Mouse (Mus musculus): ENCODE data around the gene Rab5c. TPM values are rescaled to one million over a fixed set of nuclear protein-coding genes. Genes with fewer than 3 reads are reported as not detected.

Rab5c gene
- polyA plus RNA-seq, 1 experiment from 2014 or later, result 34.3 TPM

GRCm38 (mm10) chr11:100711783-100712615 lies 26.0 kb downstream of the Rab5c start, which contains the start of gene Kat2a:
TSS of gene Kat2a (minus strand) at chr11:100712465.
- under 1% methylated on average over 44 of the region's 48 CpGs for WGBS
- ATAC-seq (ENCODE audit: low read depth), result peak; percentile 91
- Histone ChIP-seq H3K4me2 (ENCODE audit: low read depth, low read length) (peak within 1 kb of the TSS; percentile 82), H3K27ac (ENCODE audit: low read length) (peak within 1 kb of the TSS; percentile 85), H3K4me1 (replicated peaks; ENCODE audit: control insufficient read depth, insufficient read depth, low read length) (peaks cover 26% of the 10 kb centered on the region), H3K9ac (ENCODE audit: low read length) (peak within 1 kb of the TSS; percentile 97), H3K4me3 (ENCODE audit: low read length) (peak within 1 kb of the TSS; percentile 98), H3K27me3 (ENCODE audit: control insufficient read depth, insufficient read depth, low read depth, low read length) (no peaks in the 10 kb centered on the region), H3K36me3 (ENCODE audit: control insufficient read depth, insufficient read depth, low read length) (peaks cover 22% of the 10 kb centered on the region), H3K9me3 (ENCODE audit: control insufficient read depth, low read length) (no peaks in the 10 kb centered on the region)

GRCm38 (mm10) chr11:100710977-100711376 lies 27.0 kb downstream of the Rab5c start:
- H3K9me3 ChIP-seq (ENCODE audit: control insufficient read depth, low read length), result no peaks in the 10 kb centered on the region
- ATAC-seq (ENCODE audit: low read depth), result no peak
- peaks cover 26% of the 10 kb centered on the region for H3K4me1 ChIP-seq (replicated peaks; ENCODE audit: control insufficient read depth, insufficient read depth, low read length)
- H3K27ac ChIP-seq (ENCODE audit: low read length), result no peak overlapping the region
- H3K27me3 ChIP-seq (ENCODE audit: control insufficient read depth, insufficient read depth, low read depth, low read length), result no peaks in the 10 kb centered on the region
- WGBS, result 73% methylated on average over 4 of the region's 4 CpGs
- H3K9ac ChIP-seq (ENCODE audit: low read length), result no peak overlapping the region
- H3K4me3 ChIP-seq (ENCODE audit: low read length), result no peak overlapping the region
- peaks cover 26% of the 10 kb centered on the region for H3K36me3 ChIP-seq (ENCODE audit: control insufficient read depth, insufficient read depth, low read length)
- peak overlapping the region; percentile 82 for H3K4me2 ChIP-seq (ENCODE audit: low read depth, low read length)

- Histone ChIP-seq H3K4me3 (ENCODE audit: low read length) (no peak overlapping the region), H3K27me3 (ENCODE audit: control insufficient read depth, insufficient read depth, low read depth, low read length) (no peaks in the 10 kb centered on the region), H3K36me3 (ENCODE audit: control insufficient read depth, insufficient read depth, low read length) (peaks cover 25% of the 10 kb centered on the region), H3K9ac (ENCODE audit: low read length) (no peak overlapping the region), H3K4me2 (ENCODE audit: low read depth, low read length) (no peak overlapping the region), H3K27ac (ENCODE audit: low read length) (no peak overlapping the region), H3K9me3 (ENCODE audit: control insufficient read depth, low read length) (no peaks in the 10 kb centered on the region), H3K4me1 (replicated peaks; ENCODE audit: control insufficient read depth, insufficient read depth, low read length) (peaks cover 26% of the 10 kb centered on the region)
- ATAC-seq (ENCODE audit: low read depth), result no peak
- WGBS, result 91% methylated on average over 15 of the region's 15 CpGs
Measured at GRCm38 (mm10) chr11:100710528-100710927, 27.5 kb downstream of the Rab5c start.

GRCm38 (mm10) chr11:100709201-100709810 lies 28.7 kb downstream of the Rab5c start:
- H3K27ac ChIP-seq (ENCODE audit: low read length), result no peak overlapping the region
- H3K36me3 ChIP-seq (ENCODE audit: control insufficient read depth, insufficient read depth, low read length), result peaks cover 23% of the 10 kb centered on the region
- no peak for ATAC-seq (ENCODE audit: low read depth)
- H3K9ac ChIP-seq (ENCODE audit: low read length), result no peak overlapping the region
- H3K27me3 ChIP-seq (ENCODE audit: control insufficient read depth, insufficient read depth, low read depth, low read length), result no peaks in the 10 kb centered on the region
- no peak overlapping the region for H3K4me2 ChIP-seq (ENCODE audit: low read depth, low read length)
- WGBS, result 94% methylated on average over 9 of the region's 9 CpGs
- H3K4me1 ChIP-seq (replicated peaks; ENCODE audit: control insufficient read depth, insufficient read depth, low read length), result peaks cover 26% of the 10 kb centered on the region
- no peak overlapping the region for H3K4me3 ChIP-seq (ENCODE audit: low read length)
- H3K9me3 ChIP-seq (ENCODE audit: control insufficient read depth, low read length), result no peaks in the 10 kb centered on the region

- peaks cover 23% of the 10 kb centered on the region for H3K36me3 ChIP-seq (ENCODE audit: control insufficient read depth, insufficient read depth, low read length)
Measured at GRCm38 (mm10) chr11:100705095-100705747, 32.8 kb downstream of the Rab5c start.

GRCm38 (mm10) chr11:100703851-100704531 lies 34.0 kb downstream of the Rab5c start, which contains the start of gene Dhx58:
TSS of gene Dhx58 (minus strand) at chr11:100704271.
- no peak for ATAC-seq (ENCODE audit: low read depth)
- Histone ChIP-seq H3K27ac (ENCODE audit: low read length) (no peak within 1 kb of the TSS), H3K4me2 (ENCODE audit: low read depth, low read length) (no peak within 1 kb of the TSS), H3K4me3 (ENCODE audit: low read length) (no peak within 1 kb of the TSS), H3K9ac (ENCODE audit: low read length) (peak within 1 kb of the TSS; percentile 23; the same call in 1 of the 2 replicates), H3K9me3 (ENCODE audit: control insufficient read depth, low read length) (no peaks in the 10 kb centered on the region), H3K4me1 (replicated peaks; ENCODE audit: control insufficient read depth, insufficient read depth, low read length) (peaks cover 6% of the 10 kb centered on the region), H3K27me3 (ENCODE audit: control insufficient read depth, insufficient read depth, low read depth, low read length) (no peaks in the 10 kb centered on the region), H3K36me3 (ENCODE audit: control insufficient read depth, insufficient read depth, low read length) (peaks cover 17% of the 10 kb centered on the region)
- 57% methylated on average over 7 of the region's 7 CpGs for WGBS

More at GRCm38 (mm10) chr11:100705095-100705747, 32.8 kb downstream of the Rab5c start:
- no peak overlapping the region for H3K9ac ChIP-seq (ENCODE audit: low read length)
- H3K4me3 ChIP-seq (ENCODE audit: low read length), result no peak overlapping the region
- H3K27me3 ChIP-seq (ENCODE audit: control insufficient read depth, insufficient read depth, low read depth, low read length), result no peaks in the 10 kb centered on the region
- H3K4me2 ChIP-seq (ENCODE audit: low read depth, low read length), result no peak overlapping the region
- H3K27ac ChIP-seq (ENCODE audit: low read length), result no peak overlapping the region
- ATAC-seq (ENCODE audit: low read depth), result no peak
- 89% methylated on average over 23 of the region's 23 CpGs for WGBS
- peaks cover 6% of the 10 kb centered on the region for H3K4me1 ChIP-seq (replicated peaks; ENCODE audit: control insufficient read depth, insufficient read depth, low read length)
- H3K9me3 ChIP-seq (ENCODE audit: control insufficient read depth, low read length), result no peaks in the 10 kb centered on the region

- no peaks in the 10 kb centered on the region for H3K27me3 ChIP-seq (ENCODE audit: control insufficient read depth, insufficient read depth, low read depth, low read length)
- no peak overlapping the region for H3K9ac ChIP-seq (ENCODE audit: low read length)
- no peak overlapping the region for H3K27ac ChIP-seq (ENCODE audit: low read length)
- H3K9me3 ChIP-seq (ENCODE audit: control insufficient read depth, low read length), result no peaks in the 10 kb centered on the region
- H3K4me3 ChIP-seq (ENCODE audit: low read length), result no peak overlapping the region
- H3K36me3 ChIP-seq (ENCODE audit: control insufficient read depth, insufficient read depth, low read length), result peaks cover 17% of the 10 kb centered on the region
- no peak overlapping the region for H3K4me2 ChIP-seq (ENCODE audit: low read depth, low read length)
- no peak for ATAC-seq (ENCODE audit: low read depth)
- WGBS, result 58% methylated on average over 11 of the region's 11 CpGs
- H3K4me1 ChIP-seq (replicated peaks; ENCODE audit: control insufficient read depth, insufficient read depth, low read length), result peaks cover 6% of the 10 kb centered on the region
Measured at GRCm38 (mm10) chr11:100703366-100703765, 34.6 kb downstream of the Rab5c start.

GRCm38 (mm10) chr11:100702906-100703305 lies 35.1 kb downstream of the Rab5c start:
- H3K9me3 ChIP-seq (ENCODE audit: control insufficient read depth, low read length), result no peaks in the 10 kb centered on the region
- peaks cover 14% of the 10 kb centered on the region for H3K36me3 ChIP-seq (ENCODE audit: control insufficient read depth, insufficient read depth, low read length)
- no peak overlapping the region for H3K27ac ChIP-seq (ENCODE audit: low read length)
- H3K27me3 ChIP-seq (ENCODE audit: control insufficient read depth, insufficient read depth, low read depth, low read length), result no peaks in the 10 kb centered on the region
- H3K4me2 ChIP-seq (ENCODE audit: low read depth, low read length), result peak overlapping the region; percentile 55
- 49% methylated on average over 7 of the region's 7 CpGs for WGBS
- no peak overlapping the region for H3K9ac ChIP-seq (ENCODE audit: low read length)
- ATAC-seq (ENCODE audit: low read depth), result no peak
- peak overlapping the region; percentile 31 for H3K4me3 ChIP-seq (ENCODE audit: low read length)
- H3K4me1 ChIP-seq (replicated peaks; ENCODE audit: control insufficient read depth, insufficient read depth, low read length), result peaks cover 6% of the 10 kb centered on the region

Measured in lung, embryonic 16.5 days (tissue).